Mouse (Mus musculus): ENCODE results near the gene Ablim2. TPM values are rescaled to one million over a fixed set of nuclear protein-coding genes. Genes with fewer than 3 reads are reported as not detected.

The Ablim2 gene
- polyA plus RNA-seq, 1 experiment from 2014 or later = 0.94 TPM

GRCm38 (mm10) chr5:35756020-35756419, 1.7 kb upstream of the Ablim2 start:
- 84% methylated on average over 4 of the region's 4 CpGs for WGBS
- Histone ChIP-seq H3K9me3 (no peaks in the 10 kb centered on the region), H3K27me3 (peaks cover 56% of the 10 kb centered on the region)

DNA sequence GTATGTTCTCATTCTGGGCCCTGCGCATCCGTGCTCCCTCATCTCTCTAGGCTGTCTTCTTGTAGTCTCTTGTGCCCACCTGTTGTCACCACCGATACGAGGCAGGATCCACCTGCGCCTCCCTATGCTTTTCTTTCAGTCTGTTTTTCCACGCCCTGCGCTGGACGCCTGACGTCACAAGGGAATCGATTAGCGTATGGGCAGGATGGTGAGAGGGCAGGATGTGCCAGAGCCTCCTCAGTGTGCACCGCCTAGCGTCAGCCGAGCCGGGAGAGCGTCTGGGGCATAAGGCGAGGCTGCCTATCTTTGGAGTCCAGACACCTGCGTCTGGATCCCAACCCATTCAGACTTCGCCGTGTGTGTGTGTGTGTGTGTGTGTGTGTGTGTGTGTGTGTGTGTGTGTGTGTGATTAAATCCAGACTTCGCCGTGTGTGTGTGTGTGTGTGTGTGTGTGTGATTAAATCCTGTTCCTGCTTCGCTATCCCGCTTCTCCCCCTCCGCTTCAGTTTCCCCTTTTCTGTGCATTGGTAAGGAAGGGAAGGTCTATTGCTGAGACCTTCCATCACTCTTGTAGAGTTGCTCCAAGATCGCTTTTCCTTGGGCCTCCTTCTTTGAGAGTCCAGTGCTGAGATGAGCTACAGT, 562 bp upstream of the Ablim2 start:
- no peak for ATAC-seq (ENCODE audit: insufficient number of reproducible peaks, insufficient read depth, low FRiP score, low TSS enrichment, low read depth)
- Histone ChIP-seq H3K27me3 (peaks cover 65% of the 10 kb centered on the region), H3K9ac (no peak overlapping the region)

More at GRCm38 (mm10) chr5:35756020-35756419, 1.7 kb upstream of the Ablim2 start:
- no peak for ATAC-seq (ENCODE audit: insufficient number of reproducible peaks, insufficient read depth, low FRiP score, low TSS enrichment, low read depth)
- H3K4me1 ChIP-seq = peaks cover 15% of the 10 kb centered on the region
- H3K9ac ChIP-seq = no peak overlapping the region
- no peaks in the 10 kb centered on the region for H3K36me3 ChIP-seq
- H3K4me2 ChIP-seq = no peak overlapping the region
- H3K27ac ChIP-seq = no peak overlapping the region
- H3K4me3 ChIP-seq = no peak overlapping the region

GRCm38 (mm10) chr5:35758081-35759053, 687 bp downstream of the Ablim2 start:
- peak; percentile 20; the same call in 1 of the 2 replicates for ATAC-seq (ENCODE audit: insufficient number of reproducible peaks, insufficient read depth, low FRiP score, low TSS enrichment, low read depth)
- H3K4me3 ChIP-seq = peak overlapping the region; percentile 58

More for the DNA sequence above, 562 bp upstream of the Ablim2 start:
- no peaks in the 10 kb centered on the region for H3K9me3 ChIP-seq
- H3K4me3 ChIP-seq = peak overlapping the region; percentile 58
- no peaks in the 10 kb centered on the region for H3K36me3 ChIP-seq
- H3K4me2 ChIP-seq = peak overlapping the region; percentile 99
- H3K27ac ChIP-seq = no peak overlapping the region
- WGBS = 8% methylated on average over 20 of the region's 26 CpGs
- H3K4me1 ChIP-seq = peaks cover 15% of the 10 kb centered on the region

DNA sequence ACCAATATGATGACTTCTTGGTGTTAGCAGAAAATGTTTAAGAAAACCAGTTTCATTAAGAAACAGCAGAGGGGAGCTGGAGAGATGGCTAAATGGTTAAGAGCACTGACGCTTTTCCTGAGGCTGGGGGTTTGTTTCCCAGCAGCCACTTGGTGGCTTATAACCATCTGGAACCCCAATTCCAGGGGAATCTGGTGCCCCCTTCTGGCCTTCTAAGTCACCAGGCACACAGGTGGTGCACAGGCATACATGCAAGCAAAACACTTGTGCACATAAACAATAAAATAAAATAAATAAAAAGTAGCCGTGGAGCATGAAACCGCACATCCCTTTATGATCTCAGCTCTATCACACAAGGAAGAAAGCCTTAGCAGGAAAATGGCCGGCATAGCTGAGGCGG, 3.6 kb downstream of the Ablim2 start:
- H3K4me3 ChIP-seq = no peak overlapping the region
- peaks cover 15% of the 10 kb centered on the region for H3K4me1 ChIP-seq
- ATAC-seq (ENCODE audit: insufficient number of reproducible peaks, insufficient read depth, low FRiP score, low TSS enrichment, low read depth) = no peak
- no peak overlapping the region for H3K4me2 ChIP-seq
- H3K36me3 ChIP-seq = no peaks in the 10 kb centered on the region
- peaks cover 84% of the 10 kb centered on the region for H3K27me3 ChIP-seq
- WGBS = 80% methylated on average over 5 of the region's 5 CpGs
- no peak overlapping the region for H3K9ac ChIP-seq
- H3K9me3 ChIP-seq = no peaks in the 10 kb centered on the region
- H3K27ac ChIP-seq = no peak overlapping the region

More at GRCm38 (mm10) chr5:35758081-35759053, 687 bp downstream of the Ablim2 start:
- Histone ChIP-seq H3K9me3 (no peaks in the 10 kb centered on the region), H3K36me3 (no peaks in the 10 kb centered on the region), H3K4me2 (peak overlapping the region; percentile 99), H3K9ac (peak overlapping the region; percentile 68), H3K4me1 (peaks cover 15% of the 10 kb centered on the region), H3K27ac (no peak overlapping the region), H3K27me3 (peaks cover 77% of the 10 kb centered on the region)
- 2% methylated on average over 40 of the region's 40 CpGs for WGBS

GRCm38 (mm10) chr5:35762388-35762787, 4.7 kb downstream of the Ablim2 start:
- Histone ChIP-seq H3K4me2 (no peak overlapping the region), H3K9me3 (no peaks in the 10 kb centered on the region), H3K27me3 (peaks cover 73% of the 10 kb centered on the region), H3K27ac (no peak overlapping the region), H3K4me3 (no peak overlapping the region), H3K36me3 (no peaks in the 10 kb centered on the region), H3K9ac (no peak overlapping the region), H3K4me1 (peaks cover 14% of the 10 kb centered on the region)
- 79% methylated on average over 5 of the region's 5 CpGs for WGBS
- ATAC-seq (ENCODE audit: insufficient number of reproducible peaks, insufficient read depth, low FRiP score, low TSS enrichment, low read depth) = no peak

DNA sequence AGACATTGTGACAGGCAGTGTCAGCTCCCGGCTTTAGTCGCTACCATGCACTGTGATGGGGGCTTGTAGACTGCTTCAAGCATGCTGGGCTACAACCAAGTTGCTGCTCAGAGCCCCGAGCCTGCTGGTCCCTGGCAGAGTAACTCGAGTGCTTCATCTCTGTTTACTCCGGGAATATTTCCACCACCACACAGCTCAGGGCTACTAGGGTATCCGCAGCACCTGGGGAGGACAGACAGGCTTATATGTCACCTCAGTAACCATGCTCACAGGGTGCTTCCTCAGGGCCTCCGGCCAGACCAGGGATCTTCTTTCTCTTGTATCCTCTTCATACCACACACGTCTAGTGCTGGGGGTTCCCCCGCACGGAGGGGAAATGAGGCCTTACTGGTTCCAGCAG, 5.2 kb downstream of the Ablim2 start:
- ATAC-seq (ENCODE audit: insufficient number of reproducible peaks, insufficient read depth, low FRiP score, low TSS enrichment, low read depth) = no peak
- Histone ChIP-seq H3K36me3 (no peaks in the 10 kb centered on the region), H3K9ac (no peak overlapping the region), H3K27me3 (peaks cover 69% of the 10 kb centered on the region), H3K4me3 (no peak overlapping the region), H3K9me3 (no peaks in the 10 kb centered on the region), H3K4me1 (peaks cover 10% of the 10 kb centered on the region), H3K4me2 (no peak overlapping the region), H3K27ac (no peak overlapping the region)
- WGBS = 70% methylated on average over 10 of the region's 10 CpGs

DNA sequence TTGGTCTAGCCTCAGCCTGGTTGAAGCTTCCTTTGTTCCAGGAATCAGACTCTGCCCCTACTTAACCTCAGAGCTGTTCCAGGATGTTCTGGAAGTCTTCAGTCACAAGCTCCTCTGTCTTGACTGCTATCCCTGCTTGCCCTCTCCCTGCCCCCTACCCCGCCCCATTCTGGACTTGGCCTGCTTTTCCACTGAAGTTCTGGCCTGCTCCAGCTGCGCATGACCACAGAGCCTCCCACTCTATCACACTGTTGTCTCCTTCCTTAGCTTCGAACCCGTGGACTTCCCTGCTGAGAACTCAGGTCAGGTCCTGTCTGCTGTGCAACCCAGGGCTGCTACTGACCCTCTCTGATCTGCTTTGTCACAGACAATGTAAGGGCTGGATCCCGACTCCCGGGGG, 8.2 kb downstream of the Ablim2 start:
- H3K4me3 ChIP-seq = no peak overlapping the region
- H3K9me3 ChIP-seq = no peaks in the 10 kb centered on the region
- no peaks in the 10 kb centered on the region for H3K36me3 ChIP-seq
- 83% methylated on average over 6 of the region's 6 CpGs for WGBS
- H3K9ac ChIP-seq = no peak overlapping the region
- H3K4me2 ChIP-seq = no peak overlapping the region
- peaks cover 2% of the 10 kb centered on the region; the same call in 1 of the 2 replicates for H3K4me1 ChIP-seq
- no peak for ATAC-seq (ENCODE audit: insufficient number of reproducible peaks, insufficient read depth, low FRiP score, low TSS enrichment, low read depth)
- H3K27me3 ChIP-seq = peaks cover 38% of the 10 kb centered on the region
- no peak overlapping the region for H3K27ac ChIP-seq

GRCm38 (mm10) chr5:35768525-35768924, 10.8 kb downstream of the Ablim2 start:
- Histone ChIP-seq H3K27me3 (peaks cover 14% of the 10 kb centered on the region; the same call in 1 of the 2 replicates), H3K4me1 (peaks cover 14% of the 10 kb centered on the region), H3K9ac (no peak overlapping the region), H3K4me2 (no peak overlapping the region), H3K4me3 (no peak overlapping the region), H3K36me3 (no peaks in the 10 kb centered on the region), H3K27ac (no peak overlapping the region), H3K9me3 (no peaks in the 10 kb centered on the region)
- ATAC-seq (ENCODE audit: insufficient number of reproducible peaks, insufficient read depth, low FRiP score, low TSS enrichment, low read depth) = no peak
- WGBS = 66% methylated on average over 3 of the region's 3 CpGs

DNA sequence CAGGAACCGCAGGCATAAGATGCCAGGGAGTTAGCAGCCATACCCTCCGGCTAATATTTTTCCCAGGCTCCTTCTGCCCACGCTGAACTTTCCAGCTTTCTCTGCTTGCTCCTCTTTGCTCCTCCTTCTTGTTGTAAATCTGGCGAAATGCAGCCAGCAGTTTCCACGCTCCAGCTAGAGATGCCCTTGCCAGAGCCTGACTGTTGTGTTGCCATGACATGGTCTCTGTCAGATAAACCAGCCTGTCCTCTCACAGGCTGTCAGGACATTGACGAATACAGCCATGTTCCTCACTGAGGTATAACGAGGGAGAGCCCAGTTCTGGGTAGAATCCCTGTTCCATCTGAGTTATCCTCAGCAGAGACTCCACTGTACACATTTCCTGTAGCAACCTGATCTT, 11.3 kb downstream of the Ablim2 start:
- Histone ChIP-seq H3K27ac (no peak overlapping the region), H3K27me3 (peaks cover 12% of the 10 kb centered on the region; the same call in 1 of the 2 replicates), H3K9me3 (no peaks in the 10 kb centered on the region), H3K4me3 (no peak overlapping the region), H3K4me1 (peaks cover 19% of the 10 kb centered on the region), H3K36me3 (no peaks in the 10 kb centered on the region), H3K9ac (no peak overlapping the region), H3K4me2 (no peak overlapping the region)
- no peak for ATAC-seq (ENCODE audit: insufficient number of reproducible peaks, insufficient read depth, low FRiP score, low TSS enrichment, low read depth)
- 86% methylated on average over 7 of the region's 7 CpGs for WGBS

- H3K27ac ChIP-seq = no peak overlapping the region
- peaks cover 25% of the 10 kb centered on the region for H3K4me1 ChIP-seq
- H3K27me3 ChIP-seq = no peaks in the 10 kb centered on the region
- WGBS = 82% methylated on average over 2 of the region's 2 CpGs
- H3K4me2 ChIP-seq = no peak overlapping the region
- no peaks in the 10 kb centered on the region for H3K36me3 ChIP-seq
- H3K9ac ChIP-seq = no peak overlapping the region
- H3K4me3 ChIP-seq = no peak overlapping the region
- ATAC-seq (ENCODE audit: insufficient number of reproducible peaks, insufficient read depth, low FRiP score, low TSS enrichment, low read depth) = no peak
- H3K9me3 ChIP-seq = no peaks in the 10 kb centered on the region
These were observed 12.6 kb downstream of the Ablim2 start for GRCm38 (mm10) chr5:35770246-35770645.

DNA sequence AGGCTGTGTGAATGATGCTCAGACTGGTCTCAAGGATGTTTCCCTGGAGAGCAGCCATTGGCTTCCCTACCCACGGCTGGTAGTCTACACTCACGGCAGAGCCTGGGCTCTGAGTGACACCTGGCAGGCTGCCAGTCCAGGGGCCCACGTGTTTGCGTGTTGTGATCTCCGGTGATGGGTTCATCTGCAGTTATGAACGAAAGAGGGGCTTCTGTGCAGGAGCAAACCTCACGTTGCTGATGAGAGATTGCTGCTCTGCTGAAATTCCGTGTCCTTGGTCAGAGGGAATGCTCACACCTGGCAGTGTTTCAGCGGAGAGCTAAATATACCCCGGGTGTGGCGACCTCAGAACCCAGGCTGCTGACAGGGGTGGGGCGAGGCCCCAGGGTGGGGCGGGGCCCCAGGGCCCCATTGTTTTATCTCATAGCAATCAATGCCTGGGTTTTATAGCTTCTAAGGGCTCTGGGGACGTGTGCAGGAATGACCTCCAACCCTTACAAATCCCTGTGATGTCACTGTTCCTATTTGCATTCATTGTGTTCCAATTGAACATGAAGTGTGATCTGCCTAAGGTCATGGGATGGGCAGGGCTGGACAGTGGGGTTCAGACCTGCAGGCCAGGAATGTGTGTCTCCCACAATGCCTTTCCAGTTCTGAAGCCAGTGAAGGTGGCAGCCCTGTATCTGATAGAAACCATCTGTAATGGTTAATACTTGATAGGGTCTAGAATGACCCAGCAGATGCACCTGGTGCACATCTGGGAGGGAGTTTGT, 13.4 kb downstream of the Ablim2 start:
- Histone ChIP-seq H3K4me1 (peaks cover 25% of the 10 kb centered on the region), H3K4me3 (no peak overlapping the region), H3K27ac (no peak overlapping the region), H3K4me2 (no peak overlapping the region), H3K9me3 (no peaks in the 10 kb centered on the region), H3K27me3 (no peaks in the 10 kb centered on the region), H3K36me3 (no peaks in the 10 kb centered on the region), H3K9ac (no peak overlapping the region)
- WGBS = 55% methylated on average over 14 of the region's 14 CpGs
- ATAC-seq (ENCODE audit: insufficient number of reproducible peaks, insufficient read depth, low FRiP score, low TSS enrichment, low read depth) = no peak
